Mouse (Mus musculus): ENCODE measurements around the gene Klrb1b. TPM values are rescaled to one million over a fixed set of nuclear protein-coding genes. Genes with fewer than 3 reads are reported as not detected.

Gene Klrb1b
- polyA plus RNA-seq, 1 experiment: not detected

GRCm38 (mm10) chr6:128835571-128835970, 9.4 kb upstream of the Klrb1b start:
- no peak overlapping the region for H3K4me3 ChIP-seq (ENCODE audit: insufficient read depth, poor library complexity, severe bottlenecking)
- TF ChIP-seq FOSL1 (IDR thresholded peaks at IDR 0.05; ENCODE audit: insufficient read depth, low read length, poor library complexity, severe bottlenecking) (no peak), USF1 (IDR thresholded peaks at IDR 0.05; ENCODE audit: low read depth) (no peak), MYOD1 (IDR thresholded peaks at IDR 0.05; ENCODE audit: control insufficient read depth, insufficient read length, low read depth) (no peak), CTCF (IDR thresholded peaks at IDR 0.05; ENCODE audit: control insufficient read depth, insufficient read depth, insufficient read length) (no peak), CEBPB (IDR thresholded peaks at IDR 0.05; ENCODE audit: low read depth) (no peak), MAX (IDR thresholded peaks at IDR 0.05) (no peak), MYOG (IDR thresholded peaks at IDR 0.05; ENCODE audit: control insufficient read depth, extremely low read depth, insufficient read length) (no peak)
- no peaks in the 10 kb centered on the region for H3K79me3 ChIP-seq (ENCODE audit: low read depth)
- no peaks in the 10 kb centered on the region for H3K27me3 ChIP-seq (ENCODE audit: control insufficient read depth, insufficient read depth, insufficient read length)
- H3K36me3 ChIP-seq (ENCODE audit: control insufficient read depth, insufficient read depth): no peaks in the 10 kb centered on the region
- H3K79me2 ChIP-seq (ENCODE audit: control insufficient read depth, insufficient read depth): no peaks in the 10 kb centered on the region
- no peak overlapping the region for H3ac ChIP-seq (ENCODE audit: control insufficient read depth, insufficient read length, low read depth)

- Histone ChIP-seq H3K27me3 (ENCODE audit: control insufficient read depth, insufficient read depth, insufficient read length) (no peaks in the 10 kb centered on the region), H3K79me2 (ENCODE audit: control insufficient read depth, insufficient read depth) (no peaks in the 10 kb centered on the region), H3K4me3 (ENCODE audit: insufficient read depth, poor library complexity, severe bottlenecking) (no peak overlapping the region), H3ac (ENCODE audit: control insufficient read depth, insufficient read length, low read depth) (no peak overlapping the region), H3K36me3 (ENCODE audit: control insufficient read depth, insufficient read depth) (no peaks in the 10 kb centered on the region), H3K79me3 (ENCODE audit: low read depth) (no peaks in the 10 kb centered on the region)
- TF ChIP-seq CEBPB (IDR thresholded peaks at IDR 0.05; ENCODE audit: low read depth) (no peak), CTCF (IDR thresholded peaks at IDR 0.05; ENCODE audit: control insufficient read depth, insufficient read depth, insufficient read length) (no peak), FOSL1 (IDR thresholded peaks at IDR 0.05; ENCODE audit: insufficient read depth, low read length, poor library complexity, severe bottlenecking) (no peak), MYOG (IDR thresholded peaks at IDR 0.05; ENCODE audit: control insufficient read depth, extremely low read depth, insufficient read length) (no peak), USF1 (IDR thresholded peaks at IDR 0.05; ENCODE audit: low read depth) (no peak), MAX (IDR thresholded peaks at IDR 0.05) (no peak), MYOD1 (IDR thresholded peaks at IDR 0.05; ENCODE audit: control insufficient read depth, insufficient read length, low read depth) (no peak)
Measured at GRCm38 (mm10) chr6:128833046-128833445, 6.9 kb upstream of the Klrb1b start.

GRCm38 (mm10) chr6:128829837-128830236, 3.7 kb upstream of the Klrb1b start:
- H3K79me2 ChIP-seq (ENCODE audit: control insufficient read depth, insufficient read depth): no peaks in the 10 kb centered on the region
- no peaks in the 10 kb centered on the region for H3K79me3 ChIP-seq (ENCODE audit: low read depth)
- no peak overlapping the region for H3K4me3 ChIP-seq (ENCODE audit: insufficient read depth, poor library complexity, severe bottlenecking)
- H3K27me3 ChIP-seq (ENCODE audit: control insufficient read depth, insufficient read depth, insufficient read length): no peaks in the 10 kb centered on the region
- no peak overlapping the region for H3ac ChIP-seq (ENCODE audit: control insufficient read depth, insufficient read length, low read depth)
- TF ChIP-seq MYOG (IDR thresholded peaks at IDR 0.05; ENCODE audit: control insufficient read depth, extremely low read depth, insufficient read length) (no peak), CEBPB (IDR thresholded peaks at IDR 0.05; ENCODE audit: low read depth) (no peak), FOSL1 (IDR thresholded peaks at IDR 0.05; ENCODE audit: insufficient read depth, low read length, poor library complexity, severe bottlenecking) (no peak), MAX (IDR thresholded peaks at IDR 0.05) (no peak), CTCF (IDR thresholded peaks at IDR 0.05; ENCODE audit: control insufficient read depth, insufficient read depth, insufficient read length) (no peak), MYOD1 (IDR thresholded peaks at IDR 0.05; ENCODE audit: control insufficient read depth, insufficient read length, low read depth) (no peak), USF1 (IDR thresholded peaks at IDR 0.05; ENCODE audit: low read depth) (no peak)
- no peaks in the 10 kb centered on the region for H3K36me3 ChIP-seq (ENCODE audit: control insufficient read depth, insufficient read depth)

GRCm38 (mm10) chr6:128826781-128827180, 650 bp upstream of the Klrb1b start:
- no peak overlapping the region for H3ac ChIP-seq (ENCODE audit: control insufficient read depth, insufficient read length, low read depth)
- H3K4me3 ChIP-seq (ENCODE audit: insufficient read depth, poor library complexity, severe bottlenecking): no peak overlapping the region
- H3K36me3 ChIP-seq (ENCODE audit: control insufficient read depth, insufficient read depth): no peaks in the 10 kb centered on the region
- no peaks in the 10 kb centered on the region for H3K27me3 ChIP-seq (ENCODE audit: control insufficient read depth, insufficient read depth, insufficient read length)
- TF ChIP-seq MAX (IDR thresholded peaks at IDR 0.05): no peak
- no peak for TF ChIP-seq USF1 (IDR thresholded peaks at IDR 0.05; ENCODE audit: low read depth)
- no peak for TF ChIP-seq CEBPB (IDR thresholded peaks at IDR 0.05; ENCODE audit: low read depth)
- TF ChIP-seq MYOD1 (IDR thresholded peaks at IDR 0.05; ENCODE audit: control insufficient read depth, insufficient read length, low read depth): no peak
- no peak for TF ChIP-seq FOSL1 (IDR thresholded peaks at IDR 0.05; ENCODE audit: insufficient read depth, low read length, poor library complexity, severe bottlenecking)
- TF ChIP-seq CTCF (IDR thresholded peaks at IDR 0.05; ENCODE audit: control insufficient read depth, insufficient read depth, insufficient read length): no peak
- TF ChIP-seq MYOG (IDR thresholded peaks at IDR 0.05; ENCODE audit: control insufficient read depth, extremely low read depth, insufficient read length): no peak
- no peaks in the 10 kb centered on the region for H3K79me3 ChIP-seq (ENCODE audit: low read depth)
- H3K79me2 ChIP-seq (ENCODE audit: control insufficient read depth, insufficient read depth): no peaks in the 10 kb centered on the region

GRCm38 (mm10) chr6:128818083-128818802, 7.9 kb downstream of the Klrb1b start:
- Histone ChIP-seq H3K79me2 (ENCODE audit: control insufficient read depth, insufficient read depth) (no peaks in the 10 kb centered on the region), H3K36me3 (ENCODE audit: control insufficient read depth, insufficient read depth) (no peaks in the 10 kb centered on the region), H3ac (ENCODE audit: control insufficient read depth, insufficient read length, low read depth) (no peak overlapping the region), H3K79me3 (ENCODE audit: low read depth) (no peaks in the 10 kb centered on the region), H3K4me3 (ENCODE audit: insufficient read depth, poor library complexity, severe bottlenecking) (no peak overlapping the region), H3K27me3 (ENCODE audit: control insufficient read depth, insufficient read depth, insufficient read length) (no peaks in the 10 kb centered on the region)
- TF ChIP-seq CTCF (IDR thresholded peaks at IDR 0.05; ENCODE audit: control insufficient read depth, insufficient read depth, insufficient read length) (no peak), USF1 (IDR thresholded peaks at IDR 0.05; ENCODE audit: low read depth) (no peak), MAX (IDR thresholded peaks at IDR 0.05) (no peak), CEBPB (IDR thresholded peaks at IDR 0.05; ENCODE audit: low read depth) (no peak), FOSL1 (IDR thresholded peaks at IDR 0.05; ENCODE audit: insufficient read depth, low read length, poor library complexity, severe bottlenecking) (no peak)
